Mouse (Mus musculus) intestine, embryonic 16.5 days (tissue): ENCODE results near the gene Gm973. TPM values are rescaled to one million over a fixed set of nuclear protein-coding genes. Genes with fewer than 3 reads are reported as not detected.
A peak's percentile ranks its signal among the peaks of the same experiment; 100 is the strongest.
"Not testable (repeated sequence)": the region's sequence is repeated elsewhere in the genome, so short reads cannot be mapped to it uniquely, and the experiment has no call there.

Experiments used
- ATAC-seq: fragments of 200-750 bp; cut with Nextera tagmentation; 2 replicates; pipeline ENCODE4 v1.8.0; 2017; ENCODE audit warnings: moderate TSS enrichment, moderate library complexity
- H3K27ac ChIP-seq: fragments of 300-500 bp; sonication (generic); 2 replicates; pipeline ENCODE4 v1.5.1; 2014; ENCODE audit warnings: mild to moderate bottlenecking, low read length
- H3K27me3 ChIP-seq: fragments of 300-500 bp; sonication (generic); replicated peaks from 2 replicates; pipeline ENCODE4 v1.6.1; 2014; ENCODE audit warnings: low read length, control low read depth, mixed read lengths; ENCODE audit not compliant: control insufficient read depth, insufficient read depth
- H3K36me3 ChIP-seq: fragments of 300-500 bp; sonication (generic); 2 replicates; pipeline ENCODE4 v1.6.1; 2014; ENCODE audit warnings: low read length, control low read depth; ENCODE audit not compliant: control insufficient read depth, insufficient read depth
- H3K4me1 ChIP-seq: fragments of 300-500 bp; sonication (generic); 2 replicates; pipeline ENCODE4 v1.6.1; 2014; ENCODE audit warnings: low read length, control low read depth, mixed read lengths; ENCODE audit not compliant: control insufficient read depth, insufficient read depth
- H3K4me2 ChIP-seq: fragments of 300-500 bp; sonication (generic); 2 replicates; pipeline ENCODE4 v1.6.1; 2014; ENCODE audit warnings: low read depth, low read length, control low read depth
- H3K4me3 ChIP-seq: fragments of 300-500 bp; sonication (generic); 2 replicates; pipeline ENCODE4 v1.5.1; 2014; ENCODE audit warnings: mild to moderate bottlenecking, low read length
- H3K9ac ChIP-seq: fragments of 300-500 bp; sonication (generic); 2 replicates; pipeline ENCODE4 v1.6.1; 2014; ENCODE audit warnings: low read depth, low read length
- H3K9me3 ChIP-seq: fragments of 300-500 bp; sonication (generic); 2 replicates; pipeline ENCODE4 v1.6.1; 2016; ENCODE audit warnings: low read length, control low read depth; ENCODE audit not compliant: control insufficient read depth
- WGBS: fragments of 180-500 bp; shearing (Covaris S2); extraction: QIAGEN DNeasy Blood & Tissue Kit; methylation state at CpG from one replicate; pipeline ENCODE4 v1.1.7; 2014; 5-methylcytosine and 5-hydroxymethylcytosine counted together
- polyA plus RNA-seq: library from polyadenylated mRNA; unstranded; fragments of >200 nt; fragmentation: Nextera tagmentation; extraction: Ambion mirVana; gene quantifications from 2 replicates; pipeline ENCODE4 v1.2.1, GENCODE M21; 2015

Gm973 gene
- polyA plus RNA-seq, 1 experiment from 2014 or later, result 0.49 TPM

DNA sequence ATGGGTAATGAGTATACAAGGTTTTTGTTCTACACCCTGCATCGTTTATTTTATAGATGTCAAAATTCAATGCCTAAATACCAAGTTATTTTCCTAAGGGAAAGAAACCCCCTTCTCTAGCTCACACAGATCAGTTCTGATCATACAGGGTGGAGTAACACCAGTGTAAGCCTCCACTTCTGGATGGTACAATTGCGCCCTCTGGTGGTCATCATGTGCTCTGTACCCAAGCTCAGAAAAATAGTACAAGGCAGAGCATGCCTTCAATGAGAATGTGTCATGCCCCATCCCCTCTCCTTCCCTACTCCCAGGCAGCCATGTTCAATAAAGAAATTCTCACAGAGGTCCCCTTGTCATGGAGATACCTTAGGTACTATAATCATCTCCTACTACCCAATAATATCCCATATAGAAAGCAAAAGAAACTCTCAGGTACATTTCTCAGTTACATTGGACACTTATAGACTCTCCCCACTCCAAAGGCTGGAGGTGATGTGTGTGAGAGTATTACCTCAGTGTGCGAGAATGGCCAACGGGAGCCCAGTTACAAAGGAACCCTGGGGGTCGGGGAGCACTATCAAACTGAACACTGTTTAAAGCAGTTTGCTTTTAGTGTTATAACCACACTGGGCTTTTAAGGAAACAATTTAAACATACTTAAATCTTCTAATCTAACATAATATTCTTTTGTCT lies 107.4 kb downstream of the Gm973 start:
- peak; percentile 81 for ATAC-seq

DNA sequence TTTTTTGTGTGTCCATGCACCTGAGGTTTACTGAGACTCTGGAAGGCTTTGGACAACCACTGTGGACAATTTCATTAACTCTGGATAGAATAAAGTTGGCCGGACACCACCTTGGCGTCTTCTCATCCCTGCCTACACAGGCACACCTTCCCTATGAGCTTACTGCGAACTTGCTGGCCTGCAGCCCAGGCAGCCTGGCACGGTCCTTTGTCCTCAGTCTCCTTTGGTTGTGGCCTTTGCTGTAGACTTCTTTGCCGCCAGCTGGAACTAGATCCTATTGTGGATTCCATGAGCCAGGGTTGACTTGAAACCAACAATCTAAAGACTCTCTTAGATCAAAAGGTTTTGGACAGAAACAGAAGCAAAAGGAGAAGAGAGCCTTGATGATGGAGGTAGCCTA lies 109.3 kb downstream of the Gm973 start:
- H3K4me3 ChIP-seq, result no peak overlapping the region
- no peak overlapping the region for H3K4me2 ChIP-seq
- no peak overlapping the region for H3K9ac ChIP-seq
- H3K27me3 ChIP-seq, result no peaks in the 10 kb centered on the region
- WGBS, result 90% methylated on average over 5 of the region's 5 CpGs
- H3K27ac ChIP-seq, result no peak overlapping the region
- no peak for ATAC-seq
- H3K4me1 ChIP-seq, result no peaks in the 10 kb centered on the region
- H3K36me3 ChIP-seq, result no peaks in the 10 kb centered on the region
- H3K9me3 ChIP-seq, result no peaks in the 10 kb centered on the region

More for the DNA sequence above, 107.4 kb downstream of the Gm973 start:
- Histone ChIP-seq H3K36me3 (no peaks in the 10 kb centered on the region), H3K27ac (no peak overlapping the region), H3K4me2 (no peak overlapping the region), H3K4me3 (no peak overlapping the region), H3K27me3 (no peaks in the 10 kb centered on the region), H3K4me1 (no peaks in the 10 kb centered on the region), H3K9ac (no peak overlapping the region), H3K9me3 (no peaks in the 10 kb centered on the region)
- 26% methylated on average over 5 of the region's 5 CpGs for WGBS

DNA sequence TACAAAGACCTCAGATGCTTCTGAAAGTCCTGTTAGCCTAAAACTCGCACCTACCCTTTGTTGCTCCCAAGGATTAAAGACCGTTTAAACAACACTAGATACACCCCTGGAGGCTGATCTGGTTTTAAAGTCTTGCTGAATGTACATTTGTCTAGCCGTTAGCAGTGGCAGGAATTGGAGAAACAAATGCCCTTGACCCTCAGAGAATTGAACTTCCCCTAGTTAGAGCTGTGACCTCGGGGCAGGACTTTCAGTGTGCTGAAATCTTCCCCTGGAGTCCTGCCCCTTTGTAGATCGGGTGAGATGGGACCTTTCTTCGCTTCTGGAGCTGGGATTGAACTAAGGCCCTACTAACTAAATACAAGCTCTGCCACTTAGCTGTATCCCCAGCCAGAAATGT lies 113.1 kb downstream of the Gm973 start:
- Histone ChIP-seq H3K27ac (no peak overlapping the region), H3K36me3 (no peaks in the 10 kb centered on the region), H3K9me3 (no peaks in the 10 kb centered on the region), H3K4me3 (no peak overlapping the region), H3K4me2 (no peak overlapping the region), H3K4me1 (no peaks in the 10 kb centered on the region), H3K27me3 (no peaks in the 10 kb centered on the region), H3K9ac (no peak overlapping the region)
- WGBS, result 45% methylated on average over 6 of the region's 6 CpGs
- no peak for ATAC-seq

GRCm38 (mm10) chr1:59630356-59630755 lies 114.3 kb downstream of the Gm973 start:
- not testable (repeated sequence) for H3K4me1 ChIP-seq, H3K36me3 ChIP-seq, H3K4me3 ChIP-seq, H3K4me2 ChIP-seq, ATAC-seq, H3K9me3 ChIP-seq, H3K9ac ChIP-seq, H3K27me3 ChIP-seq, H3K27ac ChIP-seq
- 82% methylated on average over 6 of the region's 6 CpGs for WGBS

DNA sequence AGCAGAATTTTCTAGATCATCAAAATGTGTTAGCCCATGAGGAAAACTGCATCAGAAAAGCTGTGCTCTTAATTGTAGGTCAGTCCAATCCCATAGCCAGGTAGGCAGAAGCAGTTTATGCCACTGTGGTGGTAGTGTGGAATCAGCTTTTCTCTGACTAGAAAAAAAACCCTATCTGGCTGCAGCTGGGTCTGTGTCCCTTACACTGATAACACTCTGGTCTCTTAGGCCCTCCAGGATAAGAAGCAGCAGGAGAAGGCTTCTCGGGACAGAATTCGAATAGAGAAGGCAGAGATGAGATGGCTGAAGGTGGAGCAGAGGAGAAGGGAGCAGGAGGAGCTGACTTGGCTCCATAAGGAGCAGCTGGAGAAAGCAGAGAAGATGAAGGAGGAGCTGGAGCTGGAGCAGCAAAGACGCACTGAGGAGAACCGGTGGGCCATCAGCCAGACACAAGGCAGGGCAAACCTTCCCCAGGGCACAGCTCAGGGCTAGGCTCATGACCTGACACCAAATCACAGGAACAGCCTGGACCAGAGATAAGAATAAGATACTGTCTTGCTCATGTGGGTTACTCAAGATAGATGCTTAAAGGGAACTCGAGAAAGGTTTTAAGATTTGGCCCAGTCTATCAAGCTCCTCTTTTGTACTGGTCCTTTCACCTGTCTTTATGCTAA lies 116.1 kb downstream of the Gm973 start:
- Histone ChIP-seq H3K36me3 (no peaks in the 10 kb centered on the region), H3K4me3 (no peak overlapping the region), H3K9ac (no peak overlapping the region), H3K27ac (no peak overlapping the region), H3K4me2 (no peak overlapping the region), H3K4me1 (no peaks in the 10 kb centered on the region), H3K9me3 (no peaks in the 10 kb centered on the region), H3K27me3 (no peaks in the 10 kb centered on the region)
- no peak for ATAC-seq
- 80% methylated on average over 5 of the region's 5 CpGs for WGBS

- Histone ChIP-seq H3K27ac (no peak overlapping the region), H3K4me3 (no peak overlapping the region), H3K9me3 (no peaks in the 10 kb centered on the region), H3K4me2 (no peak overlapping the region), H3K9ac (no peak overlapping the region), H3K27me3 (no peaks in the 10 kb centered on the region), H3K36me3 (no peaks in the 10 kb centered on the region), H3K4me1 (no peaks in the 10 kb centered on the region)
- ATAC-seq, result no peak
- 30% methylated on average over 6 of the region's 6 CpGs for WGBS
These were observed 117.0 kb downstream of the Gm973 start for GRCm38 (mm10) chr1:59633056-59633455.

DNA sequence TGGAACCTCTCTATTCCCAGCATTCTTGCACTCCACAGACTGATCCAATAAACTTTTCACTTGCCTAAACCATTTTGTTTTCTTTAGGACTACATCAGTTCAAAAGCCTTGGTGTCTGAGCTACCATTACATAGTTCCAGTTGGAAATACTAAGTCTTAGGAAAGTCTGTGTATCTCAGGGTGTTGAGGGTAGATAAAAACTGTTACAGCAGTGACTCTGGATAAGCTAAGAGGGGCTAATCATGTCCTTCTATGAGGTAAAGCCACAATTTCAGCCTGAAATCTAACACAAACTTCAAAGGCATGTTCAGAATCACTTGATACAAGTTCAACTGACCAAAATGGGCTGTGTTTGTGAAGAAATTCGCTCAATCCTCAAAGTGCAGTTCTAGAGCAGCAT lies 120.3 kb downstream of the Gm973 start:
- no peaks in the 10 kb centered on the region for H3K27me3 ChIP-seq
- H3K4me3 ChIP-seq, result no peak overlapping the region
- no peaks in the 10 kb centered on the region for H3K9me3 ChIP-seq
- WGBS, result 83% methylated on average over 1 of the region's 1 CpGs
- no peaks in the 10 kb centered on the region for H3K36me3 ChIP-seq
- no peak overlapping the region for H3K27ac ChIP-seq
- no peak overlapping the region for H3K9ac ChIP-seq
- no peak for ATAC-seq
- no peaks in the 10 kb centered on the region for H3K4me1 ChIP-seq
- H3K4me2 ChIP-seq, result no peak overlapping the region

- Histone ChIP-seq H3K4me3 (no peak overlapping the region), H3K4me2 (no peak overlapping the region), H3K4me1 (no peaks in the 10 kb centered on the region), H3K27ac (no peak overlapping the region), H3K9me3 (no peaks in the 10 kb centered on the region), H3K36me3 (peaks cover 2% of the 10 kb centered on the region; the same call in 1 of the 2 replicates), H3K27me3 (no peaks in the 10 kb centered on the region), H3K9ac (no peak overlapping the region)
- WGBS, result 84% methylated on average over 3 of the region's 3 CpGs
- no peak for ATAC-seq
These were observed 122.3 kb downstream of the Gm973 start for GRCm38 (mm10) chr1:59638371-59638770.

GRCm38 (mm10) chr1:59642488-59642887 lies 126.4 kb downstream of the Gm973 start:
- H3K36me3 ChIP-seq, result peaks cover 2% of the 10 kb centered on the region; the same call in 1 of the 2 replicates
- H3K9ac ChIP-seq, result no peak overlapping the region
- ATAC-seq, result no peak
- no peaks in the 10 kb centered on the region for H3K27me3 ChIP-seq
- H3K27ac ChIP-seq, result no peak overlapping the region
- no peak overlapping the region for H3K4me3 ChIP-seq
- H3K4me2 ChIP-seq, result no peak overlapping the region
- no peaks in the 10 kb centered on the region for H3K9me3 ChIP-seq
- H3K4me1 ChIP-seq, result no peaks in the 10 kb centered on the region
- WGBS, result 44% methylated on average over 1 of the region's 1 CpGs
